Mouse (Mus musculus): ENCODE measurements around the gene Btbd3. TPM values are rescaled to one million over a fixed set of nuclear protein-coding genes. Genes with fewer than 3 reads are reported as not detected.

The Btbd3 gene
- total and polyA plus RNA-seq, 3 experiments: 0.11 TPM; not detected in 2

GRCm38 (mm10) chr2:138589105-138589504, 332.7 kb downstream of the Btbd3 start:
- no peaks in the 10 kb centered on the region for H3K36me3 ChIP-seq (replicated peaks)
- H3K4me1 ChIP-seq (ENCODE audit: insufficient read depth, low read depth, low read length): no peaks in the 10 kb centered on the region
- no peak overlapping the region for H3K4me3 ChIP-seq (ENCODE audit: low read depth, low read length)
- H3K27me3 ChIP-seq (ENCODE audit: insufficient read depth, low read length): no peaks in the 10 kb centered on the region
- H3K9me3 ChIP-seq (replicated peaks): peaks cover 16% of the 10 kb centered on the region
- no peak for ATAC-seq (ENCODE audit: extremely low read depth, insufficient number of reproducible peaks, low FRiP score, poor library complexity, severe bottlenecking)
- DNase-seq (ENCODE audit: low spot score): no peak
- TF ChIP-seq POLR2AphosphoS5 (IDR thresholded peaks at IDR 0.05; ENCODE audit: insufficient replicate concordance, low read depth, low read length) (no peak), GATA1 (IDR thresholded peaks at IDR 0.05; ENCODE audit: borderline replicate concordance, low read length) (no peak), CTCF (IDR thresholded peaks at IDR 0.05; ENCODE audit: low read depth, low read length) (no peak), TAL1 (conservative IDR thresholded peaks at IDR 0.05; ENCODE audit: low read depth, low read length) (no peak), GATA2 (IDR thresholded peaks at IDR 0.05; ENCODE audit: borderline replicate concordance, low read depth, low read length) (no peak)

DNA sequence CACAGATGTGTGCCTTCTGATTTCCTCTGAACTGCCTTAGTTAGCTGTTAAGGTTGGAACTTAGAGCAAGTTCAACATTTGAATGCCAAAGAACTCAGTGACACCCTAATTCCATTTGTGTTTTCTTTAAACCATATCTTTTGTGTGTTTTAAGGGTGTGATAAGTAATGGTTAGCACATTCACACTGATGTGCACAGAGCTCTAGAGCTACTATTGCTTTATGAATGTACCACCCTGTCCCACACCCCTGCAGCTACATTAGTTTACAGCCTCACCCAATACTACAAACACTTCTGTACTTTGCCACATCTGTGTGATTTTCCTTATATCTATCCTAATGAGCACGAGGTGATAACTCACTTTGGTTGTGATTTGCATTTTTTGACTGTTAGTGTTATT, 333.9 kb downstream of the Btbd3 start:
- Histone ChIP-seq H3K27me3 (ENCODE audit: insufficient read depth, low read length) (no peaks in the 10 kb centered on the region), H3K36me3 (replicated peaks) (no peaks in the 10 kb centered on the region), H3K4me3 (ENCODE audit: low read depth, low read length) (no peak overlapping the region), H3K9me3 (replicated peaks) (peaks cover 16% of the 10 kb centered on the region), H3K4me1 (ENCODE audit: insufficient read depth, low read depth, low read length) (no peaks in the 10 kb centered on the region)
- ATAC-seq (ENCODE audit: extremely low read depth, insufficient number of reproducible peaks, low FRiP score, poor library complexity, severe bottlenecking) (no peak), DNase-seq (ENCODE audit: low spot score) (no peak)
- no peak for TF ChIP-seq GATA1 (IDR thresholded peaks at IDR 0.05; ENCODE audit: borderline replicate concordance, low read length)
- TF ChIP-seq GATA2 (IDR thresholded peaks at IDR 0.05; ENCODE audit: borderline replicate concordance, low read depth, low read length): no peak
- TF ChIP-seq CTCF (IDR thresholded peaks at IDR 0.05; ENCODE audit: low read depth, low read length): no peak
- no peak for TF ChIP-seq TAL1 (conservative IDR thresholded peaks at IDR 0.05; ENCODE audit: low read depth, low read length)
- no peak for TF ChIP-seq POLR2AphosphoS5 (IDR thresholded peaks at IDR 0.05; ENCODE audit: insufficient replicate concordance, low read depth, low read length)

- no peak for TF ChIP-seq POLR2AphosphoS5 (IDR thresholded peaks at IDR 0.05; ENCODE audit: insufficient replicate concordance, low read depth, low read length)
- TF ChIP-seq TAL1 (conservative IDR thresholded peaks at IDR 0.05; ENCODE audit: low read depth, low read length): no peak
- no peak for TF ChIP-seq CTCF (IDR thresholded peaks at IDR 0.05; ENCODE audit: low read depth, low read length)
- TF ChIP-seq GATA2 (IDR thresholded peaks at IDR 0.05; ENCODE audit: borderline replicate concordance, low read depth, low read length): no peak
- TF ChIP-seq GATA1 (IDR thresholded peaks at IDR 0.05; ENCODE audit: borderline replicate concordance, low read length): no peak
- H3K36me3 ChIP-seq (replicated peaks): no peaks in the 10 kb centered on the region
- no peaks in the 10 kb centered on the region for H3K27me3 ChIP-seq (ENCODE audit: insufficient read depth, low read length)
- H3K9me3 ChIP-seq (replicated peaks): peaks cover 8% of the 10 kb centered on the region
- H3K4me3 ChIP-seq (ENCODE audit: low read depth, low read length): no peak overlapping the region
- DNase-seq (ENCODE audit: low spot score): no peak
- H3K4me1 ChIP-seq (ENCODE audit: insufficient read depth, low read depth, low read length): no peaks in the 10 kb centered on the region
- ATAC-seq (ENCODE audit: extremely low read depth, insufficient number of reproducible peaks, low FRiP score, poor library complexity, severe bottlenecking): no peak
These were observed 356.0 kb downstream of the Btbd3 start for GRCm38 (mm10) chr2:138612361-138612760.

GRCm38 (mm10) chr2:138617501-138617900, 361.1 kb downstream of the Btbd3 start:
- H3K36me3 ChIP-seq (replicated peaks): no peaks in the 10 kb centered on the region
- ATAC-seq (ENCODE audit: extremely low read depth, insufficient number of reproducible peaks, low FRiP score, poor library complexity, severe bottlenecking): no peak
- H3K4me3 ChIP-seq (ENCODE audit: low read depth, low read length): no peak overlapping the region
- H3K4me1 ChIP-seq (ENCODE audit: insufficient read depth, low read depth, low read length): no peaks in the 10 kb centered on the region
- TF ChIP-seq GATA2 (IDR thresholded peaks at IDR 0.05; ENCODE audit: borderline replicate concordance, low read depth, low read length): no peak
- TF ChIP-seq TAL1 (conservative IDR thresholded peaks at IDR 0.05; ENCODE audit: low read depth, low read length): no peak
- TF ChIP-seq POLR2AphosphoS5 (IDR thresholded peaks at IDR 0.05; ENCODE audit: insufficient replicate concordance, low read depth, low read length): no peak
- no peak for TF ChIP-seq GATA1 (IDR thresholded peaks at IDR 0.05; ENCODE audit: borderline replicate concordance, low read length)
- TF ChIP-seq CTCF (IDR thresholded peaks at IDR 0.05; ENCODE audit: low read depth, low read length): no peak
- no peak for DNase-seq (ENCODE audit: low spot score)
- H3K27me3 ChIP-seq (ENCODE audit: insufficient read depth, low read length): no peaks in the 10 kb centered on the region
- peaks cover 5% of the 10 kb centered on the region for H3K9me3 ChIP-seq (replicated peaks)

Measured in G1E (cell line).